Mouse (Mus musculus): ENCODE data around the gene Otulin. TPM values are rescaled to one million over a fixed set of nuclear protein-coding genes. Genes with fewer than 3 reads are reported as not detected.

Otulin gene
- polyA plus RNA-seq, 1 experiment = 25.4 TPM

DNA sequence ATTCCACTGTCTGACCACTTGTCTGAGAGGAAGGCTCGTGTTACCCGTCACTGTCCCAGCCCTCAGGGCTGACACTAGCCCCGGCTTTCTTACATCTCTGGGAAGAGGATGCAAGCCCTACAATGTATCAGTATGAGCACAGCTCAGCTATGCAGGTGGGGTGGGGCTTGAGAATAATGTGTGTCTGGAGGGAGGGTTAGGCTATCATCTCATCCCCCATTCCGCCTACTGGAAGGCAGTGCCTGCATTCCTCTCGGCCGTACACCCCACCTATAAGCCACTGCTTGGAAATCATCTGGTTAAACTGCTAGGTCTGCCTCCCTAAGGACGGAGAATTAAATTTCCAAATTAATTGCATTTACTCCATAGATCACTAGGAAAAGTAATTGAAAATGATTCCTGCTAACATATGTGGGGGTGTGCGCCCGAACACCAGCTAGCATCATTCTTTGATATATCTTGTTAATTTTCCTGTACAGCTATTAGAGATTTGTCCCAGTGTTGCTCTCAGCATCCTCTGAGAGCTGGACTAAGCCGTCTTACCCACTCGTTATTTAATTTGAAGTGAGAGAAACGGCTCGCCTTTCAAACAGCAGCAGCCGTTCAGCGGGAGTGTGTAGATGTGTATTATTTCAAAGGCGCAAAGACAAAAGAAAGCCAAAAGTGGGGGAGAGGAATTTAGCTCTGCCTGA, 71.9 kb downstream of the Otulin start:
- DNase-seq (ENCODE audit: extremely low spot score in 1 of 2, low spot score in 1 of 2) = peak in 1 of 2 experiments; percentile 54

DNA sequence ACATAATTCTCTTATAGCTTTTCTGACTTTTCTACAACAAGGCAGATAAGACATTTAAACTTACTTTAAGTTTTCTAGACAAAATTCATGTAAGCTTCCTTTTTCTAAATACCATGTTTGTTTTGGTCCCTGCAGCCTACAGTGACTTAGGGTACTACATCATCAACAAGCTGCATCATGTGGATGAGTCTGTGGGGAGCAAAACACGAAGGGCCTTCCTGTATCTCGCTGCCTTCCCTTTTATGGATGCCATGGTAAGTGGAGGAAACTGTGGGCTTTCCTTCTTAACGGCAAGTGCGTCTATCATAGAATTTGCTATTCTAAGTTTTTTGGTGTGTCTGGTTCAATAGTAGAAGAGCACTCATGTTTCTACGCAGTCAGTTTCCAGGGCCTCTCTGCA, 76.9 kb downstream of the Otulin start:
- DNase-seq (ENCODE audit: extremely low spot score in 1 of 2, low spot score in 1 of 2) = no peak

DNA sequence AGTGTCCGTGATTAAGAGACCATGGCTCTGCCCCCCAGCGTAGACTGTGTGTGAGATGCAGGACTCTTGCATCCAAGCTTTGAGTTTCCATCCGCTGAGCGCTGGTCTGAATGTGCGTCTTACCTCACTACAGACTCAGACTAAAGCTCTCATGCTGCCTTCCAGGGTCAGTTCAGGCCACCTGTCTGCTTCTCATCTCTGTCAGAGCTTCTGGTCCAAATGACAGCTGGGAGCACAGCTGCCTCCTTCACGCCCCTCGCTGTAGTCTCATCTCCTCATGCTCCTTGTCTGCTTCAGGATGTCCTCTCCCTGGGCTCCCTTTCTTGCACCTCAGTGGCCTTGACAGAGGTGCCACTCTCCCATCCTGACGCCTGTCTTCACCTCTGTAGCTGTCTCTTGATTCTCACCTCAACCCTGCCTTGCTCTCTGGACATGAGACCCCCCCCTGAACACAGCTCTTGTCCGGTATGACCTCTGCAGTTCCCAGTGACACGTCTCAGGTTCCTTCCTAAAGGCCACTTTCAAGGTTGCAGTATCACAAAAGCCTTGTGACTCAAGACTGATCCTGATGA, 78.3 kb downstream of the Otulin start:
- DNase-seq (ENCODE audit: extremely low spot score in 1 of 2, low spot score in 1 of 2) = no peak

DNA sequence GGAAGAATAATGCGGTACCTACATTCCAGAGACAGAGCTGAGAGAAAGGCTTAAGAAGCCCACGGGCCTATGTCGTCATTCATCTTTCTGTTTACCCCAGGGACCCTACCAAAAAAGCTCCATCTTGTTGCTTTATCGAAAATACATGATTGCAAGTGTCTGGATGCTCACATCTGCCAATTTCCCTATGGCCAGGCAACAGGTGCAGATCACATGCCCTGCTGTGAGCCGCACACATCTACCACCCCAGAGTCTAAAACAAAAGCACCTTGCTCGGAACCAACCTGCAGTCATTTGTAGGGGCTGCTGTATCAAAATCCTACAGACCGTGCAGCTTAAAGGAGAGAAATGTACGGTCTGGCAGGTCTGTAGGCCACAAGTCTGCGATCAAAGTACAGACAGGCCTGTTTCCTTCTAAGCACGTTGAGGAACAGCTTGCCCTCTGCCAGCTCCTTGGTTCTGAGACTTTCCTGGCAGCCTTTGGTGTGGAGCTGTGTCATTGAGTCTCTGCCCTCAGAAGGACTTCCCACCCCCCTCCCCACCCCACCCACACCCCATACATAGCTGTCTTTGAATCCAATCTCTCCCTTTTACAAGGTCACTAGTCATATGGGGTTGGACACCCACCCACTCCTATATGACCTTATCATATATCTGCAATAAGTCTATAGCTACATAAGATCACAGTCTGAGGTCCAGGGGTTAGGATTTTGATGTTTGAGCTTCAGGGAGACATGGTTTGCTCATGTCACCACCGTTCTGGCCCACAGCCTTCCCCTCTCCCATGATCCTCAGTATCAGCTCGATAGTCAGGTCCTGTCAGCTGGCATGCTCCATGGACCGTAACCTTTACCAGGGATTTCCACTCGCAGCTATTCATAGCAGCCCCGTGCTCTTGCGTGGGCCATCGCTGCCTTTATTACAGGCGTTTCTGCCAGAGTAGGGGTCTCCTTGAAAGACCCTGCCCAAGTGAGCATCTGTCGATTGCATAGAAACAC, 79.1 kb downstream of the Otulin start:
- DNase-seq (ENCODE audit: extremely low spot score in 1 of 2, low spot score in 1 of 2) = no peak

DNA sequence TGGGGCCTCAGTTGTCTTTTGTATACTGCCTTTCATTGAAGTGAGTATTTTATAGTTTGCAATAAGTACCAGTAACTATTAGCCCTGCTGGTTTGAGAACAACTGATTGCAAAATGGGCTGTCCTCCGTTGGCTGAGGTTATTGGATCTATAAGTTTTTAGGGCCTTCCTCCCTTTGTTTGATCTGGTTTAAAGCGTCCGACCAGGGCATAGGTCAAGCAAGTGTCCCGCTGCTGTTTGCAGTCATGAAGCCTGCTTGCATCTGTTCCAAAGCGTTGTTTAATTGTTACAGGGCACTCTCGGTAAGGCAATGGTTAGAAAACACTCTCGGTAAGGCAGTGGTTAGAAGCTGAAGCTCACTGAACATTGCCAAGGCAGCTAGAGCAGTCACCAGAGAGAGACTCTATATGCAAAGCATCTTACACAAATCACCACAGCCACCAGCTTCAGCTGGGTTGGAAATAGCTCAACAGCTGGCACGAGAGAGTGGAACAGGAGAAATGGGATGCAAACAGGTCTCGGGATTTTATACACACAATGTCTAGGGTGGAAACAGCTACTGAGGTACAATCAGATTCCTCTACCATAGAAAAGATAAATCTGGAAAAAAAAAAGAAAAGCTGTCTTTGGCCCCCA, 80.0 kb downstream of the Otulin start:
- DNase-seq (ENCODE audit: extremely low spot score in 1 of 2, low spot score in 1 of 2) = no peak

DNA sequence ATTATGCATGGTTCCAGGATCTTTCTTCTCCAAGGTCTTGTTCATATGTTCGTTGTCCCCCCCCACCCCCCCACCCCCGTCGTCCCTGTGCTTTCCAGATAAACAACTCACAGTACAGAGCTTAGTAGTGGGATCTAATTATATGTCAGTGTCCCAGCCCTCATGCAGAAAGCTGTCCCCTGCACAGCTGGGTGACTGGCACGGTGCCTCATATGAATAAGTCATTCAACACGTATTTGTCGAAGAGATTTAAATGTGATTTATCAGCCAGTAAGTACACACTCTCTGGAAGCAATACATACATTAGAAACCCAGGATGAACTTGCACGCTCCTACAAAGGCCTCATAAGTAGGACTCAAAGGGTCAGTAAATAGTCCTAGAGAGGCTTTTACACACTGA, 80.6 kb downstream of the Otulin start:
- DNase-seq (ENCODE audit: extremely low spot score in 1 of 2, low spot score in 1 of 2) = no peak

DNA sequence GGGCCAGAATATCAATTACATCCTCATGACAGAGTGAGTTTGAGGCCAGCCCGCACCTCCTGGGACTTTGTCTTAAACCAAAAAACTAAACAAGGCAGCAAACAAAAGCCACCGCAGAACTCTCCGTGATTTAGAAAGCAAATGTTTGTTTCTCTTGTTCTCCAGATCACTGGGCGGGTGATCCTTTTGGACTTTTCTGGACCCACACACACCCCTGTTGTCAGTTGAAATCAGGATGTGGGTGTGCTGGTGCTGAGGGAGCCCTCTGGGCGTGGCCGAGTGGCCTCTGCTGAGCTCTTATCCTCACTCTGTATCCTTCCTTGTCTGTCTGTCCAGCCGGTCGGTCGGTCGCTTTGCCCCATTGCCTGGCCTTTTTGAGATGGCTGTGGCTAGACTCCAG, 81.4 kb downstream of the Otulin start:
- no peak for DNase-seq (ENCODE audit: extremely low spot score in 1 of 2, low spot score in 1 of 2)

DNA sequence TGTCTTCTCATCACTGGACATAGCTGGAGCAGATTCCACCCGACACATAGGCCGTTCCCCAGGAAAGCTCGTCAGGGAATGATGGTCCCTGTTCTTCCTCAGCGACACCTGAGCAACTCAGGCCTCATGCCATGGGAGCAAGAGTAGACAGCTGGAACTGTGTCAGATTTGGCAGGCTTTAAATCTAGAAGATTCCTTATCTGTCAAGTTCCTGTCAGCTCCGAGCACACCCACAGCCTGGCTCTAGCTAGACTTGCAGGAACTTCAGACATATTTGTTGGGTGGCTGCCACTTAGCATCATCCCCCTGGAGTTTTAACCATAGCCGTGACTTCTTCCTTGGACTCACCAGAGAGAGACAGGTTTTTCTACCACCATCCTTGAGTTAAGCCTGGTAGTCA, 82.4 kb downstream of the Otulin start:
- DNase-seq (ENCODE audit: extremely low spot score in 1 of 2, low spot score in 1 of 2) = peak in 1 of 2 experiments; percentile 70

- DNase-seq (ENCODE audit: extremely low spot score in 1 of 2, low spot score in 1 of 2) = no peak
Observed at GRCm38 (mm10) chr15:27545203-27545602, 85.3 kb downstream of the Otulin start.

- DNase-seq (ENCODE audit: extremely low spot score in 1 of 2, low spot score in 1 of 2) = no peak
Observed at GRCm38 (mm10) chr15:27539745-27540144, 90.7 kb downstream of the Otulin start.

GRCm38 (mm10) chr15:27537519-27538223, 92.8 kb downstream of the Otulin start:
- DNase-seq (ENCODE audit: extremely low spot score in 1 of 2, low spot score in 1 of 2) = no peak

- peak; percentile 80 to 87 for DNase-seq (ENCODE audit: extremely low spot score in 1 of 2, low spot score in 1 of 2)
Observed at GRCm38 (mm10) chr15:27536771-27537170, 93.7 kb downstream of the Otulin start.

- peak in 1 of 2 experiments; percentile 74 for DNase-seq (ENCODE audit: extremely low spot score in 1 of 2, low spot score in 1 of 2)
Observed at GRCm38 (mm10) chr15:27536186-27536585, 94.3 kb downstream of the Otulin start.

DNA sequence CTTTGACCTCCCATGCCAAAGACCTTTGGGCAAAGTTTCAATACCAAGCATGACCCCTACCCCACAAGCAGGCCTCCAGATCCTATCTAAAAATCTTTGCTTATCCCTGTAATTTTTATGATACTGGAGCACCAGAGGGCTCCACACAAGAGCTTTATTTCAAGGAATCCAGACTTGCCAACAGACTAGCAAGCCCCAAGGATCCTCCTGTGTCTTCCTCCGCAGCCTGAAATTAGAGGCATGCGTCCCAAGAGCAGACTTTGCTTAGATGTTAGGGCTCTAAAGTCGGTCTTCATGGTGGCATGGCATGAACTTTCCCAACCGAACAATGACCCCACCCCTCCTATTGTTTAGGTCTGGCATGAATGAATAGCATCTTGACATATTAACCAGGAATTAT, 94.8 kb downstream of the Otulin start:
- DNase-seq (ENCODE audit: extremely low spot score in 1 of 2, low spot score in 1 of 2) = no peak

DNA sequence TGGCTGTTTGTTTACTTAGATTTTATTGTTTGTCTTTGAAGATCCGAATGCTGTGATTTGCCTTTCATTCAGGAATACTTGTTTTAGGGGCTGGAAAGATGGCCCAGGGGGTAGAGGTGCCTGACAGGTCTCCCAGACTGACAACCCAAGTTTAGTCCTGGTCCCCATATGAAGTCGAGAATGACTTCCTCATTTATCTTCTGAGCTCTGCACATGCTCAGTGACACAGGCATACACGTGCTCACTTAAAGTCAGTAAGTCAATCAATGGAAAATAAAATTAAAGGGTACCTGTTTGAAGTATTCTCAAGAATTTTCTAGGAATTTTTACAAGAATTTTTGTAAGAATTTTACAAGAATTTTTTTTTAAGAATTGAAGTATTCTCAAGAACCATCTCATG, 97.5 kb downstream of the Otulin start:
- no peak for DNase-seq (ENCODE audit: extremely low spot score in 1 of 2, low spot score in 1 of 2)

DNA sequence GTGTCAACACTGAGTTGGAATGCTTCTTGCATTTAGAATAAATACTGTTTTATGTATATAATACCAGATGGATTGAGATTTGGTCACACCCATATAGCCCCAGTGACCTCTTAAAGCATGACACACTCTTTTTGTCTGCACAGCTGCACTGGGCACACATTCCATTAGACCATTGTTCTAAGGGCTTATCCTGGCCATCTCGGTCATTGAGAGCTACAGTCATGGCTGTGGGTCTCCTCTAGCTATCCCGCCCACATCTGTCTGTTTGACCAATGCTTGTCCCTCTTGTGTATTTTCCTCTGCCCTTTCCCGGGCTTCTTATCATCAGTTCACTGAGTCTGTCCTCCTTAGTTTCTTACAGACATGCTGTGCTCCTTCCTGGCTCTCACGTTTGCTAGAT, 100.5 kb downstream of the Otulin start:
- DNase-seq (ENCODE audit: extremely low spot score in 1 of 2, low spot score in 1 of 2) = no peak

DNA sequence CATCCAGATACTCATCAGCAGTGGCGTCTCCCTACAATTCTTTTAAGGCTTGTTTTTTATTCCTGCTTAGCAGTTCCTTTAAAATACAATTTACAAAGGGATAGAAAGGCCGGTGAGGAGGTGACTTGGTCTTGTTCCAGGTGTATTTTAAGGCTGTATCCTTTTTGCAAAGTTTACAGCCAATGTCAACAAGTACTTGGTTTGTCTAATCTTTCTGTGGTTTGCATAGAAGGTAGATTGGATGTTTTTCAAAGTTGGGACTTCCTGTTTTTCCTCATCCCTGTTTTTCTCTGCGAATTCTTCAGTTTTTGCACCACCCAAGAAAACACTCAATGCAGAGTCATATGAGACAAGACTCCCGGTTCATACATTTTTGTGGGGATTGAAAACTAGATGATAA, 101.6 kb downstream of the Otulin start:
- DNase-seq (ENCODE audit: extremely low spot score in 1 of 2, low spot score in 1 of 2) = no peak

DNA sequence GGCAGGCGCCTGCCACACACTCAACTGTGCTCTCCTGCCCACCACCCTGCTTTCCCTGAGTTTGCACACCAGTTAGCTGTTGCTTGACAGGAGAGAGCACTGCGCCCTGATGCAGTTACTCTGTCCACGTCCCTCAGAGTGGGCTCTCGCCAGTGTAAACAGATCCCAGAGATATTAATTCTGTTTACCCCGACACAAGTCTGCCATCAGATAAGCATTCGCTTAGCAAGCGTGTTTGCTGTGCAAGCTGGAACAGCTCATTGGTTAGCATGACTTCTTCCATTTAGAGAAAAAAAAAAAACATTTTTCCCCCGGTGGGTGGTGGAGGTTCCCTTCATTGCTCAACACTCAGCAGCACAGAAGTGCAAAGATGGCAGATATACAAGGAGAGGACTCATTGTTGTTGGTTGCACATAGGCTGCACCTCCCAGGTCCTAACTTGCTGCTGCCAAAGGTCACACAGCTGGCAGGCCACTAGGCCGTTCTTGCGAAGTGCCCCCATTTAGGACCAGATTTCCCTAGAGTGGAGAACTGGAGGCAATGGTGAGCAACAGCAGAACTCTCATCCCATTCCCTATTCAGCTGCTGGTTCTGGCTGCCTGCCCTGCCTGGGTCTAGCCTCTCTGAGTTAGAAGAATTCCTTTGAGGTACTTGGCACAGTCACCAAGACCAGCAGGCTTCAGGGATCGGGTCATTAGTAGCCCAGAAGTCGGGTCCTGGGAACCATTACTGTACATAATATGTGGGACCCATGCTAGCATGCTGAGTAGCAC, 105.1 kb downstream of the Otulin start:
- no peak for DNase-seq (ENCODE audit: extremely low spot score in 1 of 2, low spot score in 1 of 2)

GRCm38 (mm10) chr15:27519857-27520256, 110.6 kb downstream of the Otulin start:
- no peak for DNase-seq (ENCODE audit: extremely low spot score in 1 of 2, low spot score in 1 of 2)

GRCm38 (mm10) chr15:27518026-27518425, 112.5 kb downstream of the Otulin start:
- DNase-seq (ENCODE audit: extremely low spot score in 1 of 2, low spot score in 1 of 2) = no peak

Measured in frontal cortex, adult 2 months (tissue).